Mouse (Mus musculus) urinary bladder, postnatal 25 days (tissue): ENCODE results near the gene Lxn.

Experiments
- DNase-seq: peaks from one replicate; pipeline ENCODE4 v3.0.0; 2022; ENCODE audit warnings: low spot score

The Lxn gene

DNA sequence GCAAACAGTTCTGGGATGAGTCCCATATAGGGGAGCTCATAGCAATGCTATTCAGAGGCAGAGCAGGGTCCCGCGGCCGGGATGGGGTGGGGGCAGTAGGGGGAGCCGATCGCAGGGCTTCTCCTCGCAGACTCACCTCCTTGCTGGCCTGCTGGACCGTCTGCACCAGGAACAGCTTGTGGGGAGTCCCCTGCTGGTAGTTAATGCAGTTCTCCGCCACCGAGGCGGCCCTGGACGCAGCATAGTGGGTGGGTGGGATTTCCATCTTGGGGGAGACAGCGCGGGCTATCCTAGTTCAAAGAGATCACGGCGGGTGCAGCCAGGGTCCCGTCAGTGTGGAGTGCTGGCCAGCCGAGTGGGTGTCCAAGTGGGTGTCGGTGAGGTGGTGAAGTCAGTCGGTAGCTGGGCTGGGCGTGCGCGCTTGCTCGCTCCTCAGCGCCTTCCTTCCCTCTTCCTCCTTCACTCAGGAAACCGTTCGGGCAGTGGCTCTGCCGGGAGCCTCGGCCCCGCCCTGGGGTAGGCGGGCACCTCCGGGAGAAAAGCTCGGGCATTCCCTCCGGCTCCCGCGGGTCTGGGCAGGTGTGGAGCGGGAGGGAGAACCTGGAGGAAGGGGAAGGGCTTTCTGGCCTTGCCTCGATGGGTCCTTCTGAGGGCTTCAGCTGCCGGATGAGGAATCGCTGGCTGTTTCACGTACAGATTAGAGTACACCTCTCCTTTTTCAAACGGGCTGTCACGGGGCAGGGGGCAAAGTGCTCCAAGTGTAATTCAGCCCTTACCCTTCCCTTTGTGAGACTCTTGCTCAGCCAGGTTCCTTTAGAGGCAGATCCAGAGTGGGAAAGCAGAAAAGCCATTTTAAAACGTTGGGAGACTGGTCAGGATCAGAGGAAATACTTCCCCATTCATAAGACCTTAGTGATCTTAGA is at the start of gene Lxn:
TSS of gene Lxn (minus strand) at position 477 of the 923 bp plus-strand sequence.
- DNase-seq = peak; percentile 65

DNA sequence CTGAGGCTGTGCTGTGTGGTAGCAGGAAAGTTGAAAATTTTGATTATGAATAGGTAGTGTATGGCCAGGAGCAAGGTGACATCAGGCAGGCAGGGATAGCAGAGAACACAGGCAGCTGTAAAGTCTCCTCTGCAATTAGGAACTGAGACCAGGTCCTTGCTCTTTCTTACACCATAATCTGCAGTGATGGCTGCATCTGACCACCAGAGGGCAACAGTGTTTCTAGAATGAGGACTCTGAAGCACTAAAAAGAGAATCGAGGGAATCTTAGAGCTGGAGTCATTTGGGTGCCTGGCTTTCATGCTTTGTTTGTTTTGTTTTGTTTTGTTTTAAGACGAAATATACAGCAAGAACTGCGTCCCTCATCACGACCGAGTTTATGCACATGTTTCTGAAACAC is 49.1 kb upstream of the Lxn start:
- peak; percentile 68 for DNase-seq

DNA sequence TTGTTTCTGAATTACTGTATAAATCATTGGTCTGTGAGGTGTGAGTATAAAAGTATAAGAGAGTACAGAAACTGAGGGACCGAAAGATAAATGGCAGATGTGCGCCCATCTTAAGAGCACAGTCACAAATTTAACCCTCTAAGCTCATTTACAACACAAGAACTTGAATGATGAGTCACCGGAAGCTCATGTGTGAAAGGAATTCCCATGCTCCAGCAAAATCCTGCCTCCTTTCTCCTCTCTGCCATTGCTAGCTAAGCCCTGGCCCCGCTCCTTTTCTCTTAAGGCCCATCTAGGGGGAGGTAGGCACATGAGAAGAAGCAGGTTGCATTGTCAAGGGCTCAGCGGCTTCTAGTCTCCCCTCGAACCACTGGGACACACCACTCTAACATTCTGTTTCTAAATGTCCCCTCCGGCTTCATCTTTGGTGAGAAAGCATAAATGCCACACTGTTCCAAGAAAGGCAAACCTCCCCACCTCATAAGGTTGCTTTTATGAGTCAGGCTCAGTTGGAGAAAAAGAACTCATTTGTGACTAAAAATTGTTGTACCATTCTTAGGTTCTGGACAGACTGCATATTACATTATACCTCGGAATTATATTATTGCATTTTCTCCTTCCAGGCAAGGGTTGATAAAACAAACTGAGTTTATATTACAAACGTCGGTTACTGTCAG is 44.6 kb upstream of the Lxn start:
- DNase-seq = no peak

DNA sequence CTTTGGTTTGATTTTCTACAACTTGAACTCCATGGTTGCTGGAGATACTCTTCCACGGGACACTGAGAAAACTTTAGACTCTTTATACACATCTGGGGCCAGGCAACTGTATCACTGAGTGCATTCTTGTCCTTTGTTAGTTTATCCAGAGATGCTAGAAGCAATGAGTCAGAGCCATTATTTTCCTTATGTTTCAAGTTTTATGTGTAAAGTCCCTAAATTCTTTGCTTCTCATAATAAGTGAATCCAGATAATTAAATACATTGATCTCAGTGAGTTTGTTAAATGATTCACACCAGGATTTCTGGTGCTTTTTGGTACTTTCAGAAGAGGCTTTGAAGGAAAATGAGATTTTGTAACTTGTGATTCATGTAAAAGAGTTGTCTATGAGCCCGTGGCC is 41.6 kb upstream of the Lxn start:
- DNase-seq = no peak

DNA sequence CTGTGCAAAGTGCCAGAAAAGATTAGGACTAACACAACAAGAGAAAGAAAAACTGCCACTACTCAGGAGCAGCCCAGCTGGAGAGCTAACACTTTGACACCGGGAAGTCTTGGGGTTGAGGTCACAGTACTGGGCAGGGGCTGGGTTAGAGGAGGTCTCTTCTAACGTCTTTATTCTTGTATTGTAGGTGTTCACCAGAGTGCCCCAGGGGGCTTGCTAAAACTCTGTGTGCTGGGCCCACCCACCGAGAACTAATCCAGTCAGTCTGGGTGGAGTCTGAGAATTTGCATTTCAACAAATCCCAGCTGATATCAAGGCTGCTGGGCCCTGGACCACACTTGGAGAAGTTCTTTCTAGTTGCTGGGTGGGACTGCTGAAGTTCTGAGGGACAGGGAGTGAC is 40.2 kb upstream of the Lxn start:
- no peak for DNase-seq

DNA sequence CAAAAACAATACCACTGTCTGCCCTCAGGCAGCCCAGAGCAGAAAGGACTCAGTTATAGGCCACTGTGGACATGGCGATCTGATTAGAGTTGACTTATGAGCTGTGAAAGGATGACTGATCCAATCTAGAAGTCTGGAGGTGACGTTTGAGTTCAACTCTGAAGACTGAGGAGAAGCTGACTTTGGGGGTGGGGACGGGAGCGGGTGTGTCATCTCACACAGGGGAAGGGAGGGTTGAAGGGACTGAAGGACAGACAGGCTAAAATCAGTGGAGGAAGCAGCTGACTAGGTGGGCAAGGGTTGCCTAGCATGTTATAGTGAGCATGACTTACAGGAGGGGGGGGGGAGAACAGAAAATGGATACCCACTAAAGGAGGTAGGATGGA is 35.7 kb upstream of the Lxn start:
- DNase-seq = no peak

DNA sequence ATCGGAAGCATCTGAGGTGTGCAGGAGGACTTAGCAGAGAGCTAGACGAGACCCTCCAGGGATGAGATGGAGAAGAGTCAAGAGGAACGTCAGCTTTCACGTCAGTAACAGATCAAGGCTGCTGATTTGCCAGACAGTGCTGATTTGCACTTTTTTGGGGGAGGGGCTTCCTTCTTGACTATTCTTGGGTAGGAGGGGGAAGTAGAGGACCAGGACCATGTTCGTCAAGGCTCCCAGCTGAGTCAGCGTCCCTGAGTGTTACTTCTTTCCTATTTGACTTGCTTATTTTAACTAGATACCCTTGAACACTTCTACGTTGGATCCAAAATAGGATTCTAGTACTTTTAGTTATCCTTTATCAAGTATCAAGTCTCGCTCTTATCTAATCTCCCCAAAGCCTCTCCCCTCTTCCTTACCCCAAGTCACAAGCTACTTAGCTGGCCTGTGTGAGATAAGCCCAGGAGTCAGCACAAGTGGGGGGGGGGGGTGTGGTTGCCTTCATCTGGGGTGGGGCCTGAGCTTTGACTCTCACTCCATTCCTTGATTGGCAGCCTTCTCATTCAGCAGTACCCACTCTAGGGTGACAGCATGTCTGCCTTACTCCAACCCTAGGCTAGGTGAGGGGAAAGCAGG is 35.2 kb upstream of the Lxn start:
- no peak for DNase-seq

DNA sequence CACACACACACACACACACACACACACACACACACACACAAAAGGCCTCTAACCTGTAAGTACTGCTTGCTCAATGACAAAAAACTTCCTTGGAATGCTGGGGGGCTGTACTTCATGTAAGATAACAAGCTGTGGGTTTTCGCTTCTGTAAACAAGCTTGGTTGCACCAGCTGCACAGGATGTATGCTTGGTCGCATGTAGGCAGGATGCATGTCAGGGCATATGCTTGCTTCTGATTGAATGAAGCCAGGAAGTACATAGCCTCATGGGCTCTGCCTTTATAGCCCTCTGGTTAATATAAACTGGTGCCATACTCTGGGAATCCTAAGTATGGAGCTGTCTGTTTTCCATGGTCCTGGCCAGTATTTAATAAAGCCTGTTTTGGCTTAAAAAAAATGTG is 34.3 kb upstream of the Lxn start:
- no peak for DNase-seq

DNA sequence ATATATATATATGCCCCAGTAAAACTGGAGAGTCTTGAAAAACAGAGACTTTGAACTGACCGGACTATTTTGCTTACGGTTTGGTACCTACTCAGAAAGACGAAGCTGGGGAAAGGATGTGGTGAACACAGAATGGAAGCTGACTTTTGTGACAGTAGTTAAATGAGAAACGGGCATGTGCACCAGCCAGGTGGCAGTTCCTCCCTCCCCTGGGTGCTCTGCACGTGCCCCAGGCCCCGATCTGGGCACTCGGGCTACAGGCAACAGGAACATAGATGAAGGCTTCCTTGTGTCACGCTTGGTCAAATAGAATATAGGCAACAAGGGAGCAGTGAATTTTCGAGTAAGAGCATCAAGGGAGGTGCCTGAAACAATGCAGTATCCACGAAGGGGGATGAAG is 32.6 kb upstream of the Lxn start:
- DNase-seq = no peak

DNA sequence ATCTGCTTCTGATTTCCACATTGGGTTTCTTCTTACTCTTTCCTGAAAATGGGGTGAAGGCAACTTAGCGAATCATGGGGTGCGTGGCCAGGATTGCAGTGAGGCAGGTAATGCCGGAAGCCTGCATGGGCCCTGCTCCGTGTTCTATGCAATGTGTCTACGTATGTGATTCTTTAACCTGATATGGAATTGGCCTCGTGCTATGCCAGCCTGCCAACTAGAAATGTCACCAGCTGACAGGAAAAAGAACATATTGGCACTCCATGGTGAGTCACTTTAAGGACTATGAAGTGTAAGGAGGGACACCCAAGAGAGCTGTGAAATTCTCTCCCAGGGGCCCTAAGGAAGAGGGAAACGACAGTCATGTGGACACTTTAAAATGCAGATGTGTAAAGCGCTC is 29.4 kb upstream of the Lxn start:
- DNase-seq = no peak

DNA sequence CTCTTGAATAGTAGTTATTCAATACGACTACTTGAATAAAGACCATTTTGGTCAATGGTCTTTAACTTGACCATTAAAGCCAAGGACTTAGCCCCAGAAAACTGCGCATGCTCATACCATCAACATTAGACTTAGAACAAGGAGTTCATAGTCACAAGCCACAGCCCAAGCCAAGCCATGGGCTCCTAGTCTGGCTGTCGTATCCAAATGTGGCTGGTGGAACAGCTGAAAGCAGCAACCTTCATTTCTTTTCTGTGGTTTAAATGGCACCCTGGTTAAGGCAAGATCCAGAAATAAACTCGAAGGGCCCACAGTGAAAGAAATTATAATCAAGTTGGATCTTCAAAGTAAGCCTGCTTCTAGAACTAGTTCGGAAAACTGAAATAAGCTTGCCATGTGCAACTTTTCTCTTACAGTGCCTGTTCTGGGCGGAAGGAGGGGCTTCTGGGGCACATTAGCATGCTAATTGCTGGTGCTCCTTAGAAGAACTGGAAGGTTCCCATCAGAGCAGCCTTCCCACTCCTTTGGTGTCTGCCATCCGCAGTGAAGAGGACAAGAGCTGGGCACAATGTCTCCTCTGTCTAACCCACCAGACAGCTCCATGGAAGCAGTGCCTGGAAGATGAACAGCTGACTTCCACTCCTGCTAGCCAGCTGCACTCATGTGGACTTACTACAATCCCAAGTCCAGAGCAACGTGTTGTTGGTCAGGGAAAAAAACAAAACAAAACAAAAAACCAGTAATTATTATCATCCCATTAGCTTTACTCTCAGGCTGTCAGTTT is 28.6 kb upstream of the Lxn start:
- DNase-seq = no peak

DNA sequence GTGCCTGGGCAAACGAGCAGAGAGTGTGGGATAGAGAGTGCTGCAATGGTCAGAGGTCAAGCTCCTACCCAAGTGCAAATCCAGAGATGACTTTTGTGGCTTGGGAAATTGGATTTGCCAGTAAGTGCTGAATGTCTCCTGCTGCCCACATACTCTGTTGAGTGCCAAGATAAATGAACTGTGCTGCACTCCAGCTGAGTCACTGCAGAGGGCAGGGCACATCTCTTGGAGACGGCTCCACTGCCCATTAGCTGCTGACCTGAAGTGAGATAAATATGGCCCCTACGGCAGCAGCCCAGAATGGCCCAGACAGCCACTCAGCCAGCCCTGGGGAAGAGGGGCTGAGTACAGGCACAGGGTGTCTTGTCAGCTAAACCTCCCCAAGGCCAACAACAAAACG is 26.4 kb upstream of the Lxn start:
- DNase-seq = no peak

DNA sequence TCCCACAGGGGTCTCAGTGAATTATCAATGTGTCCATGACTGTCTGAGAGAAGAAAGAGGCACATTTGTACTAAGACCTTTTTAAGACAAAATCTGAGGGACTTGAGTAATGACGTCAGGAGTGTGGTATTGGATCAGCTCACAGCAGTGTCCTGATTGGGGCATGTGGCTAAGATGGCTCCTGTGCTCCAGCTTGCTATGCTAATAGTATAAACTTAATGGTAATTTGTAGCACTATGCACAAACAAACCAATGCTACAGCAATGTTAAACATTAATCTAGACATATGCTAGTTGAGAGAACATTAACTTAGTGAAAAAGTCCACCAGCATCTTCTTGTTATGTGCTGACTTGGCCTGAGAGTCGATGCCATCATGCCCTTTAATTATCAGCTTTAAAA is 21.5 kb upstream of the Lxn start:
- DNase-seq = no peak

DNA sequence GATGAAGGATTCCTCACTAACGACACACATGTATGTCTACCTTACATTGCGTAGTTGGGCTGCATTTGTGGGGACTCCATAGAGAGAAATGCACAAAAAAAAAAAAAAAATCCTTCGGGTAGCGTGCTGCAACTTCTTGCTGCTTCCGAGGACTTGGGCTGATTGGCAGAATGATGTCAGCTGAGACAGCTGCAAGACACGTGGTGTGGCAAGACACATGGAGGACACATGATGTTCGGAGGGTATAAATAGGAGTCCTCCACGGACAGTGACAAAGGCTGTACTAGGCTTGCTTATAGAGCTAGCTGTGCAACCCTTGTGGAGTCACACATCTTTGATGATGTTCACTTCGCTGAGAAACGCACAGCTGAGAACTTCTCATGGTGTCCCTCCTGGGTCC is 18.7 kb upstream of the Lxn start:
- DNase-seq = no peak

DNA sequence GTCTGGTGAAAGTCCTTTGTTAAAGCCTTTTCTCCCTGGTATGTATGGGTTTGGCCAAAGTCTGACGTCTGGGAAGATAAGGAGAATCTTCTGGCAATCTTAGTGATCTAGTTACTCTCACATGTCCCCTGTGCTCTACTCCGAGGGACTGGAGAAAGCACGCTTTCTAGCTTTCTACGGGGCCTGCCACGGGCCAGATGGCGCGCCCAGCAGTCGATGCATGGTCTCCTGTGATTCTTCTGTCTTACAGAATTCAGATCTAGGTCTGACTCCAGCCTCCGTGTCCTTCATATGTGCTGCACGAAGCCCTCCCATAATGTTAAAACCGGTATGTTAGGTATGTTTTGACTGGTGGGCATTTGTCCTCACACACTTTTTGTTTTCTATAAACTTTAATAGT is 16.1 kb upstream of the Lxn start:
- DNase-seq = no peak

DNA sequence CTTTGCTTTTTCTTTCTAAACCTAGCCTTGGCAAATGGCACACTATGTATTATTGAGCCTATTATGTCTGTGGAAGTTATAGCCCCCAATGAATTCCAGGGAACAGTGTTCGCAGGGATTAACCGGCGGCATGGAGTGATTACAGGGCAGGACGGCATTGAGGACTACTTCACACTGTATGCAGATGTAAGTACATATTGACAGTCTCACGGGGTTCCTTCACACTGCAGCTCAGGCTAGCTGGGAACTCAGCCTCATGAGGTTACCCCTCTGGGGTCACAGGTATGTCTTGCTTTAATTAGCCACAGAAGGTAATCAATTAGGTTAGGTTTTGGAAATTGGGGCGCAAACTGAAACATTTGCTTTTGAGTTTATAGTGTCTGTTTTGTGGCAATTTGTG is 9.7 kb upstream of the Lxn start:
- DNase-seq = no peak

DNA sequence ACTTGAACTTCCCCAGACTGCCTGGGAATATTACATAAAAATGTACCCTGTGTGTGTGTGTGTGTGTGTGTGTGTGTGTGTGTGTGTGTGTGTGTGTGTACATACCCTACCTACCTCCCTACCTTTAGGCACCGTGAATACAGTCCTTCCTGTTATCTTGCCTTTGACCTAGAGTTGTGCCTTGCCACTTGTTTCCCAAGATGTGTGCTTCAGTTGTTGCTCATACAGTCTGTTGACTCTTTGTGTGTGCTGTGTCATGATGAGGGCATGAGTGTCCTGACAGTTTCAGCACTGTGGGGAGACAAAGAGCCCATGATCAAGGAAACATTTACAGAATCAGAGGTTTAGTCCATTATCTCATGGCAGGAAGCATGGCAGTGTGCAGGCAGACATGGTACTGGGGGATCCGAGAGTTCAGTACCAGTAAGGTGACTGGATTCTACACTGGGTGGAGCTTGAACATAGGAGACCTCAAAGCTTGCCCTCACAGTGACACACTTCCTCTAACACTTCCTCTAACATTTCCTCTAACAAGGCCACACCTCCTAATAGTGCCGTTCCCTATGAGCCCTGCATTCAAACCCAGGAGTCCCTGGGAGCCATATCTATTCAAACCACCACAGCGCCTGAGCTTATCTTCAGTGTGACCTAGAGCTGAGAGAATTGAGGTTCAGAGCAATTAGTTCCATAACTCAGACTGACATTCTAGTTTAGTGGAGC is 7.8 kb upstream of the Lxn start:
- DNase-seq = no peak

DNA sequence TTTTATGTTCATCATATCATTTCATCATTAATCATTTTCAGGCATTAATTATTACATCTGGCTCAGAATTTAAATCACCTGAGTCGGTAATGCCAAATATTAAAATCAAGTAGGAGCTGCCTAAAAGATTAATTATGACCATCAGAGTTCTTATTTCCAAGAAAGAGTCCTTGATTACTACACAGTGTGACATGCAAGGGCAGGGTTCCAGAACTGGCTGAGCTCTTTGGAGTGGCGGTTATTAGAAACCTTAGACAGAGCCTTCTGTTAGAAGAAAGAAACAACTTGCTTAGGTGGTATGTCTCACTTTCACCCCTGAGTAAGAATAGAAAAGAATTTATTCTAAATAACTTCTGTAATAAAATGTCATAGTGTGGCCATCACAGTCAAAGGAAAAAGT is 3.6 kb upstream of the Lxn start:
- no peak for DNase-seq

DNA sequence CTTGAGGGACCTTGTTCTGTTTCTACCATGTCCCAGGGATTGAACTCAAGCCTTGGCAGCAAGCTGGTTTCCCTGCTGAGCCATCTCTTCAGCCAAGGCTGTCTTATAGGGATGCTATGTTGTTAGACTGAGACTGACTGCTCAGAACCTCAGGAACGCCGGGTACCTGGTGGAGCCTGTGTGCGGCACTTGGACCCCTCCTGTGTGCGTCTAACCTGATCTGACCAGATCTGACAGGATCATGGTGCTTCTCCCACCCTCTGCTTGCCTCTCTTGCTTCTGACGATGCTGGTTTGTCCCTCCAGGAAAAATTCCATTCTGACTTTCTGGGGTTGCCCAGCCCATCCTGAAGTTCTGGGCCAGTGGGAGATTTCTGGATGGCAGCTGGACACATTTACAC is 2.9 kb upstream of the Lxn start:
- DNase-seq = no peak

DNA sequence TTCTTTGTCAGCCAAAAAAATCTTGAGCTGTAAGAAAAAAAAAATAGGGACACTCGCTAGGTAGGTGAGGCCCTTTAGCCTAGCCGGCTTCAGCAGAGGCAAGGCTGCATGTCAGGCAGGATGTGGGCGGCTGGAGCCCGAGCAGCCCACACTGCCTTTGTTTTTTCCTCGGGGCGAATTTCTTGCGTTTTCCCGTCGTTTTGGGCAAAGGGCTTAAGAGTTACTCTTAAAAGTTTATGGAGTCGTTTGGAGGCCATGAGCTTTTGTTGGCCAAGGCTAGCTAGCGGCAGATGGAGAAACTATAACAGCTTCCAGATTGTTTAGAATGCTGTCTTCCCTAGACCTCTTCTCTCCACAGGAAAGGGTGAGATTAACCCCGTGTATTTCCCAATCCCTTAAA is 725 bp downstream of the Lxn start:
- no peak for DNase-seq

DNA sequence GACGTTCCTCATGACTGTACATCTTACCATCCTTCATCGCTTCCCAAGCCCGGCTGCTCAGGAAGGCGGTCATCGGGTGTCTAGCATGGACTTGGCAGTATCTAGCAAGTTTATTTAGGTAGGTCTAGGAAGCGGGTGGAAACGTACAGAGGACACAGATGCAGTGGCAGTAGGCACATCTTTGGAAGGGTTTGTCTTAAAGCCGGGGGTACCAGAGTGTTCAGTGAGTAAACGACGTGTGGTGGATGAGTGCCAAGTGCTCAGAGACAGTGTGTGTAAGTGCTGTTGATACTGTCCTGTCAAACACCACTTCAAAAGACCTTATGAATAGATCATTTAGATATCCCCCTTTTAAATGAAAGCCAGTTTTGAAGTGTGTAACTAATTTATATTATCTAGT is 1.1 kb downstream of the Lxn start:
- no peak for DNase-seq

DNA sequence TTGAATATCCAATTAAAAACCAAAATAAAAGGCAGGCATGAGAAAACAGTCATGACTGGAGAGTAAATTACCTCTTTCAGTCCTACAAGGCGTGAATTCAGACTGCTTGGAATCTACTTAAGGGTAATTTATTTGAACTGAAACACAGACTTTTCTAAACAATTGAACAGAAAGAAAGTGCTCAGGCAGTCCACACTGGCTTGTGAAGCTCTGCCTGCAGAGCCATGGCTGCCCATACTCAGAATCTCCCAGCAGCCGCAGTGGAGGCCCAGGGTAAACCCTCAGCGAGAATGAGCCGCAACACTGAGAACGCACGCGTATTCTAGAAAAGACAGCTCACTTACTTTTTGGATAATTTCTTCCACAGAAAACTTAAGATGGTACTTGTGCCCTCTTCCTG is 1.7 kb downstream of the Lxn start:
- DNase-seq = no peak
